Mouse (Mus musculus) embryonic fibroblast, embryonic 13.5 days (primary cell): ENCODE results near the gene Ptafr.
A peak's percentile ranks its signal among the peaks of the same experiment; 100 is the strongest.

Experiments used
- CTCF ChIP-seq: IDR thresholded peaks from 2 replicates; pipeline ENCODE4 v1.5.1; 2011; ENCODE audit warnings: mild to moderate bottlenecking, control low read depth, low read length, moderate library complexity, borderline replicate concordance; ENCODE audit not compliant: insufficient read depth
- POLR2A ChIP-seq: IDR thresholded peaks from 2 replicates; pipeline ENCODE4 v1.6.1; 2011; ENCODE audit warnings: low read depth, mild to moderate bottlenecking, control low read depth, low read length, moderate library complexity

DNA sequence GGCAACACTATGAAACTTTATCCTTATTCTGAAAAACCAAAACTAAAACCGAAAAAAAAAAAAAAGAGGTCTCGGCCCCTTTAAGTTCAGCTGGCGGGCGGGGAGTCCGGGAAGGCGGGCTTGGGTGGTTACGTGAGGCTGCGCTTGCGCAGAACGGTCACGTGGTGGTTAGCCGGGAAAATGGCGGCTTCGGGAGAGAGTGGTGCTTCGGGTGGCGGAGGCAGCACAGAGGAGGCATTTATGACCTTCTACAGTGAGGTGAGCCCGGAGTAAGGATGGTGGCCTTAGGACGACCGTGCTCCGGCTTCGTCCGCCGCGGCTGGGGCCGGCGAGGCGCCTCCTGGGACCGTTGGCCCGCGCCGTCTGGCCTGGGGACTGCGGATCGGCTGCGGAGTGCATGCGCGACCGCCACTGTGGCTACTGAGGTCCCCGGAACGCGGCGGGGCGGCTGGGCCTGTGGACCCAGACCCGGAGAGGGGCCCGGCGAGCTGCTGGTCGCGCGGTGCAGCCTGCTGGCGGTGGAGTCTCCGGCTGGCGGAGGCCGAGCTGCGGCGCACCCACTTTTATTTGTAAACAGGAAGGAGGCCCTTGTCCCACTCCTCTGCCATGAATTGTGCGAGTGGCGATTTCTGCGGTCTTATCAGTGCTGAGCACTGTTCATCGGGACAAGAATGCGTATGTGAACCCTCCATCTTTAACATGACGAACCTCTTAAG, 28.3 kb upstream of the Ptafr start, which contains the start of gene Dnajc8:
- TF ChIP-seq CTCF (no peak), POLR2A (peak; percentile 85)
